Mouse (Mus musculus) intestine, embryonic 15.5 days (tissue): ENCODE measurements around the gene Gpx6. TPM values are rescaled to one million over a fixed set of nuclear protein-coding genes. Genes with fewer than 3 reads are reported as not detected.
A peak's percentile ranks its signal among the peaks of the same experiment; 100 is the strongest.

Experiments used
- ATAC-seq: fragments of 200-750 bp; cut with Nextera tagmentation; 2 replicates; pipeline ENCODE4 v1.8.0; 2017; ENCODE audit warnings: moderate TSS enrichment, moderate library complexity
- H3K27ac ChIP-seq: fragments of 300-500 bp; sonication (generic); 2 replicates; pipeline ENCODE4 v1.5.1; 2015; ENCODE audit warnings: mild to moderate bottlenecking, inconsistent platforms
- H3K27me3 ChIP-seq: fragments of 300-500 bp; sonication (generic); replicated peaks from 2 replicates; pipeline ENCODE4 v1.6.1; 2015; ENCODE audit warnings: inconsistent platforms
- H3K36me3 ChIP-seq: fragments of 300-500 bp; sonication (generic); 2 replicates; pipeline ENCODE4 v1.6.1; 2015; ENCODE audit warnings: inconsistent platforms
- H3K4me1 ChIP-seq: fragments of 300-500 bp; sonication (generic); replicated peaks from 2 replicates; pipeline ENCODE4 v1.6.1; 2015; ENCODE audit warnings: inconsistent platforms
- H3K4me2 ChIP-seq: fragments of 300-500 bp; sonication (generic); replicated peaks from 2 replicates; pipeline ENCODE4 v1.6.1; 2015; ENCODE audit warnings: mild to moderate bottlenecking, inconsistent platforms
- H3K4me3 ChIP-seq: fragments of 300-500 bp; sonication (generic); replicated peaks from 2 replicates; pipeline ENCODE4 v1.5.1; 2015; ENCODE audit warnings: inconsistent platforms
- H3K9ac ChIP-seq: fragments of 300-500 bp; sonication (generic); 2 replicates; pipeline ENCODE4 v1.6.1; 2015; ENCODE audit warnings: inconsistent platforms
- H3K9me3 ChIP-seq: fragments of 300-500 bp; sonication (generic); 2 replicates; pipeline ENCODE4 v1.6.1; 2016; ENCODE audit warnings: inconsistent platforms
- WGBS: fragments of 180-500 bp; shearing (Covaris S2); methylation state at CpG from one replicate; pipeline ENCODE4 v1.1.7; 2015; 5-methylcytosine and 5-hydroxymethylcytosine counted together
- polyA plus RNA-seq: library from polyadenylated mRNA; unstranded; fragments of >200 nt; fragmentation: Nextera tagmentation; extraction: Ambion mirVana; gene quantifications from 2 replicates; pipeline ENCODE4 v1.2.1, GENCODE M21; 2015

The Gpx6 gene
- polyA plus RNA-seq, 1 experiment from 2014 or later: not detected

- peak; percentile 70 for ATAC-seq
- Histone ChIP-seq H3K36me3 (no peaks in the 10 kb centered on the region), H3K9me3 (no peaks in the 10 kb centered on the region), H3K4me2 (peak overlapping the region; percentile 65), H3K4me3 (peak overlapping the region; percentile 44), H3K27me3 (no peaks in the 10 kb centered on the region), H3K9ac (no peak overlapping the region), H3K4me1 (0 out of 2 replicates have a peak, but pooled peaks cover 3% of the 10 kb centered on the region), H3K27ac (no peak overlapping the region)
- WGBS: under 1% methylated on average over 13 of the region's 13 CpGs
Observed at GRCm38 (mm10) chr13:21279559-21279958, 32.4 kb upstream of the Gpx6 start.

DNA sequence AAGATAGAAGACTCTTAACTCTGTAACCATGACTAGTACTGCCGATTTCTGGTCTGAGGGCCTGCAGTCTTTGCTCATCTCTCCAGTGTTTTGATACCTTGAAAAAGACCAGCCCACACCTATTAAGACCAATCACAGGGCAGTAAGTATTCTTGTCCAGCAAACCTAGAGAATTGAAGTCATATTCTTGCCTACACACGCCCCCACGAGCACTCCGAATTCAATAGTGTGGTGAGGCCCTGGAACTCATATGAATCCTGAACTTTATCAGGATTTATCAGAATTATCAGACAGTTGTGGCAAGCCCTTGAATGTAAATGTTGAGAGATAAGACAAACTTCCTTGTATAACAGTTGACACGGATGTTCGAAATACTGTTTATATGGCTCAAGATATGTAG lies 19.3 kb upstream of the Gpx6 start, which contains the start of gene Gpx5:
TSS of gene Gpx5 (minus strand) at position 101 of the 400 bp plus-strand sequence.
- no peak within 1 kb of the TSS for H3K4me2 ChIP-seq
- H3K9ac ChIP-seq: no peak within 1 kb of the TSS
- H3K27ac ChIP-seq: no peak within 1 kb of the TSS
- WGBS: 84% methylated on average over 6 of the region's 6 CpGs
- no peaks in the 10 kb centered on the region for H3K4me1 ChIP-seq
- H3K27me3 ChIP-seq: no peaks in the 10 kb centered on the region
- no peaks in the 10 kb centered on the region for H3K36me3 ChIP-seq
- ATAC-seq: no peak
- no peaks in the 10 kb centered on the region for H3K9me3 ChIP-seq
- H3K4me3 ChIP-seq: no peak within 1 kb of the TSS

- ATAC-seq: peak; percentile 63; the same call in 1 of the 2 replicates
- no peak overlapping the region for H3K4me2 ChIP-seq
- no peaks in the 10 kb centered on the region for H3K36me3 ChIP-seq
- no peak overlapping the region for H3K4me3 ChIP-seq
- 27% methylated on average over 3 of the region's 3 CpGs for WGBS
- no peak overlapping the region for H3K27ac ChIP-seq
- no peak overlapping the region for H3K9ac ChIP-seq
- no peaks in the 10 kb centered on the region for H3K27me3 ChIP-seq
- no peaks in the 10 kb centered on the region for H3K9me3 ChIP-seq
- no peaks in the 10 kb centered on the region for H3K4me1 ChIP-seq
Observed at GRCm38 (mm10) chr13:21298557-21298956, 13.4 kb upstream of the Gpx6 start.

- Histone ChIP-seq H3K9me3 (no peaks in the 10 kb centered on the region), H3K4me1 (no peaks in the 10 kb centered on the region), H3K9ac (no peak overlapping the region), H3K4me2 (no peak overlapping the region), H3K27me3 (no peaks in the 10 kb centered on the region), H3K36me3 (no peaks in the 10 kb centered on the region), H3K4me3 (no peak overlapping the region), H3K27ac (no peak overlapping the region)
- 60% methylated on average over 3 of the region's 3 CpGs for WGBS
- ATAC-seq: no peak
Observed at GRCm38 (mm10) chr13:21304483-21305066, 7.3 kb upstream of the Gpx6 start.

- H3K9ac ChIP-seq: no peak overlapping the region
- no peak overlapping the region for H3K4me3 ChIP-seq
- no peaks in the 10 kb centered on the region for H3K9me3 ChIP-seq
- no peak overlapping the region for H3K4me2 ChIP-seq
- no peaks in the 10 kb centered on the region for H3K4me1 ChIP-seq
- H3K36me3 ChIP-seq: no peaks in the 10 kb centered on the region
- H3K27me3 ChIP-seq: no peaks in the 10 kb centered on the region
- WGBS: 53% methylated on average over 2 of the region's 2 CpGs
- H3K27ac ChIP-seq: no peak overlapping the region
- ATAC-seq: no peak
Observed at GRCm38 (mm10) chr13:21309788-21310187, 2.1 kb upstream of the Gpx6 start.

GRCm38 (mm10) chr13:21312854-21313253 lies 929 bp downstream of the Gpx6 start:
- H3K27ac ChIP-seq: no peak overlapping the region
- no peak overlapping the region for H3K4me2 ChIP-seq
- H3K4me1 ChIP-seq: no peaks in the 10 kb centered on the region
- H3K9me3 ChIP-seq: no peaks in the 10 kb centered on the region
- no peak overlapping the region for H3K4me3 ChIP-seq
- no peaks in the 10 kb centered on the region for H3K27me3 ChIP-seq
- no peak overlapping the region for H3K9ac ChIP-seq
- H3K36me3 ChIP-seq: no peaks in the 10 kb centered on the region
- 50% methylated on average over 4 of the region's 5 CpGs for WGBS
- ATAC-seq: no peak

GRCm38 (mm10) chr13:21313903-21314302 lies 2.0 kb downstream of the Gpx6 start:
- Histone ChIP-seq H3K36me3 (no peaks in the 10 kb centered on the region), H3K9ac (no peak overlapping the region), H3K4me2 (no peak overlapping the region), H3K9me3 (no peaks in the 10 kb centered on the region), H3K4me1 (no peaks in the 10 kb centered on the region), H3K4me3 (no peak overlapping the region), H3K27me3 (no peaks in the 10 kb centered on the region), H3K27ac (no peak overlapping the region)
- no peak for ATAC-seq
- WGBS: 76% methylated on average over 4 of the region's 4 CpGs

DNA sequence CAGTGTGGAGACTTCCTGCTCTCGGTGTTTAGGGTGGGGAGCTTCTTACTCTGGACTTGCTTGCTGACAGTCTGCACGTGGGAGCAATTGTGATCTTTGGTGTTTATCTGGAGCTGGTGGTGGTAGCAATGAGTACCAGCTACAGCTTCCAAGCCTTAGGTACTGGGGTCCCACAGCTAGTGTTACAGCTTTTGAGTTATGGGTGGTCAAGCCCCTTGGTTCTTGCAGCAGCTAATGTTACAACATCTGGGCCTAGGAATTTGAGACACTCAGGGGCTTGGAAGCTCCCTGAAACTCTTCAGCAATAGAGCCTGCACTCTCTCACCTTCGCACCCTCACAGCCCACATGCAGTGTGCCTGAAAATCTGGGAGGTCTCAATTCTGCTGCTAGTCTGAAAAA lies 8.3 kb downstream of the Gpx6 start:
- Histone ChIP-seq H3K27ac (no peak overlapping the region), H3K36me3 (no peaks in the 10 kb centered on the region), H3K9ac (no peak overlapping the region), H3K9me3 (no peaks in the 10 kb centered on the region), H3K4me1 (no peaks in the 10 kb centered on the region), H3K4me2 (no peak overlapping the region), H3K4me3 (no peak overlapping the region), H3K27me3 (no peaks in the 10 kb centered on the region)
- ATAC-seq: no peak
- 60% methylated on average over 3 of the region's 3 CpGs for WGBS

DNA sequence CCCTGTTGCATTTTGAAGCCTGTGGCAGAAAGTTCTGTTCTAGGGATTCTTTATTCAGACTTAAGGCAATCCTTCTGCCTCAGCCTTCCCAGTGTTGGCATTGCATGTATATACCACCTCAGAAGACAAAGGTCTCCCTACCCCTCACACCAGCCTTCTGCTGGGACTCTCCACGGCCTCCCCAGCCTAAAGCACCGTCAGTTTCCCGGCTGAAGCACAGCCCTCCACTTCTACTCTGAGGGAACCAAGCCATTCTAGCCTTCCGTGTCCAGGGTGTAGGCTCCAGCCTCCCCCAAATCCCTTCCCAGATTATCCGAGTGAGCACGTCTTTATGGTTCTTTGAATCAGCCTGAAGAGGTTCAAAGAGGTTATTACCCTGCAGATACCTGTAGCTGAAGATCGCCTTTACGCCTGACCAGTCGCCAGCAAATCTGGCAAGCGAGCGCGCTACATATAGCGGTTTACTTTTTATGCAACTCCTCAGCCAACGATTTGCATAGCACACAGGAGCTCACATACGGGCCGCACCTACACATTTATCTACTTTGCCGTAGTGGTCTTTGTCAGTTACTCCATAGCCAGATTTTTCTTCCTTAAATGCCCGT lies 10.1 kb downstream of the Gpx6 start:
- H3K36me3 ChIP-seq: no peaks in the 10 kb centered on the region
- H3K9ac ChIP-seq: 0 out of 2 replicates have a peak overlapping the region, but pooled peaks have one; percentile 17
- peak overlapping the region; percentile 30 for H3K4me3 ChIP-seq
- ATAC-seq: no peak
- WGBS: 6% methylated on average over 18 of the region's 18 CpGs
- peak overlapping the region; percentile 59 for H3K4me2 ChIP-seq
- no peaks in the 10 kb centered on the region for H3K9me3 ChIP-seq
- no peak overlapping the region for H3K27ac ChIP-seq
- H3K4me1 ChIP-seq: no peaks in the 10 kb centered on the region
- no peaks in the 10 kb centered on the region for H3K27me3 ChIP-seq

- WGBS: 22% methylated on average over 18 of the region's 18 CpGs
- Histone ChIP-seq H3K4me3 (peak overlapping the region; percentile 30; the same call in 1 of the 2 replicates), H3K4me1 (no peaks in the 10 kb centered on the region), H3K9me3 (no peaks in the 10 kb centered on the region), H3K27me3 (no peaks in the 10 kb centered on the region), H3K27ac (no peak overlapping the region), H3K36me3 (no peaks in the 10 kb centered on the region), H3K9ac (no peak overlapping the region), H3K4me2 (peak overlapping the region; percentile 59)
- no peak for ATAC-seq
Observed at GRCm38 (mm10) chr13:21322509-21323375, 10.8 kb downstream of the Gpx6 start.

DNA sequence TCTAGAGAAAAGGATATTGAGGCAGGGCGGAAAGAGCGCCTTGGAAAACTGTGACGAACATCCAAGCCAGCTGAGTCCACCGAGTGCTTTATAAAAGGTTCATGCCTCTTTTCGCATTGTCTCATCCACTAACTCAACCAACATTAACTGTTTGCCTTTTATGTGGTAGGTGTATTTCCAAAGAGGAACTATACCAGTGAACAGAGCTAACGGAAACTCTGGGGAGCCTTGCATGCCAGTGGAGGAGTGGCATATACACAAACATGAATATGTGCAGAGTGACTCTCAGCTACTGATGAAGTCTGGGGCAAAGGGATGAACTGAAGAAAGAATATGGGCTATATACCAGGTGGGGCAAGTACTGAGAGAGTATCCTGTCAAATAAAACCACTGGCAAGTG lies 11.5 kb downstream of the Gpx6 start:
- no peaks in the 10 kb centered on the region for H3K9me3 ChIP-seq
- WGBS: 70% methylated on average over 6 of the region's 6 CpGs
- no peaks in the 10 kb centered on the region for H3K4me1 ChIP-seq
- no peak overlapping the region for H3K27ac ChIP-seq
- no peak for ATAC-seq
- H3K36me3 ChIP-seq: no peaks in the 10 kb centered on the region
- peak overlapping the region; percentile 59; the same call in 1 of the 2 replicates for H3K4me2 ChIP-seq
- no peak overlapping the region for H3K9ac ChIP-seq
- no peak overlapping the region for H3K4me3 ChIP-seq
- no peaks in the 10 kb centered on the region for H3K27me3 ChIP-seq

GRCm38 (mm10) chr13:21326191-21326590 lies 14.3 kb downstream of the Gpx6 start:
- ATAC-seq: peak; percentile 54
- no peaks in the 10 kb centered on the region for H3K27me3 ChIP-seq
- no peaks in the 10 kb centered on the region for H3K36me3 ChIP-seq
- no peak overlapping the region for H3K9ac ChIP-seq
- H3K27ac ChIP-seq: no peak overlapping the region
- 12% methylated on average over 4 of the region's 4 CpGs for WGBS
- H3K4me2 ChIP-seq: peak overlapping the region; percentile 69
- H3K9me3 ChIP-seq: no peaks in the 10 kb centered on the region
- H3K4me1 ChIP-seq: no peaks in the 10 kb centered on the region
- H3K4me3 ChIP-seq: 0 out of 2 replicates have a peak overlapping the region, but pooled peaks have one; percentile 35
